ENCODE assay signal across 8 mouse cellular contexts in genomic region chr1:183296877-183297383, GRCm38 (mm10). TPM values are rescaled to one million over a fixed set of nuclear protein-coding genes. Genes with fewer than 3 reads are reported as not detected.
DNase-seq lines count a peak whose midpoint lies in the region; ATAC-seq and TF ChIP-seq lines count a peak whose summit lies in the region.

Gene Brox, minus strand, starts transcription at chr1:183297269.

- H3K27ac ChIP-seq in forebrain, embryonic 16.5 days (ENCODE audit: low read length) = peak within 1 kb of the TSS; percentile 60
- H3K27ac ChIP-seq in layer of hippocampus, adult 2 months = peak within 1 kb of the TSS; percentile 89
- peak within 1 kb of the TSS; percentile 38; the same call in 1 of the 2 replicates for H3K27ac ChIP-seq in lung, embryonic 14.5 days (ENCODE audit: low read depth)
- H3K27ac ChIP-seq in olfactory bulb, adult 2 months (ENCODE audit: insufficient read depth, low read depth, low read length) = peak within 1 kb of the TSS; percentile 81
- H3K27ac ChIP-seq in thymus, adult 2 months (ENCODE audit: control insufficient read depth, insufficient read depth, low read length) = peak within 1 kb of the TSS; percentile 79

- peak within 1 kb of the TSS; percentile 52 for H3K4me2 ChIP-seq in forebrain, embryonic 16.5 days (ENCODE audit: low read length)
- peak within 1 kb of the TSS; percentile 59 for H3K4me2 ChIP-seq in lung, embryonic 14.5 days

- DNase-seq in G1E (ENCODE audit: low spot score) = peak; percentile 92
- DNase-seq in cerebellum, adult 18-20 months = peak; percentile 94 to 96
- DNase-seq in heart, postnatal 36 days = peak; percentile 97 to 99
- DNase-seq in layer of hippocampus, adult 2 months (ENCODE audit: low spot score in 2 of 2) = peak; percentile 92 to 93
- DNase-seq in lung, embryonic 14.5 days = peak; percentile 95
- peak; percentile 97 for DNase-seq in thymus, adult 2 months

- under 1% methylated on average over 39 of the region's 39 CpGs for WGBS in forebrain, embryonic 16.5 days
- under 1% methylated on average over 39 of the region's 39 CpGs for WGBS in lung, embryonic 14.5 days
- WGBS in olfactory bulb, adult 2 months = under 1% methylated on average over 39 of the region's 39 CpGs
- under 1% methylated on average over 39 of the region's 39 CpGs for WGBS in thymus, adult 2 months

- peaks cover 24% of the 10 kb centered on the region for H3K36me3 ChIP-seq in G1E (replicated peaks)
- H3K36me3 ChIP-seq in forebrain, embryonic 16.5 days (ENCODE audit: control insufficient read depth, insufficient read depth) = peaks cover 6% of the 10 kb centered on the region; the same call in 1 of the 2 replicates
- H3K36me3 ChIP-seq in lung, embryonic 14.5 days (ENCODE audit: insufficient read depth) = peaks cover 17% of the 10 kb centered on the region
- H3K36me3 ChIP-seq in thymus, adult 2 months (ENCODE audit: control insufficient read depth, insufficient read depth, low read length) = peaks cover 13% of the 10 kb centered on the region

- TF ChIP-seq POLR2A in olfactory bulb, adult 2 months (IDR thresholded peaks at IDR 0.05; ENCODE audit: insufficient read depth, low read depth, low read length) = peak; percentile 43; the same call in 1 of the 2 replicates
- TF ChIP-seq POLR2A in thymus, adult 2 months (IDR thresholded peaks at IDR 0.05; ENCODE audit: control insufficient read depth, extremely low read depth, insufficient read depth, low read length, poor library complexity) = peak; percentile 64

- H3K9ac ChIP-seq in forebrain, embryonic 16.5 days (replicated peaks; ENCODE audit: low read depth, low read length) = peak within 1 kb of the TSS; percentile 56
- H3K9ac ChIP-seq in lung, embryonic 14.5 days = peak within 1 kb of the TSS; percentile 46

- no peak for TF ChIP-seq CTCF in G1E (IDR thresholded peaks at IDR 0.05; ENCODE audit: low read depth, low read length)
- no peak for TF ChIP-seq CTCF in layer of hippocampus, adult 2 months (conservative IDR thresholded peaks at IDR 0.05)
- TF ChIP-seq CTCF in lung, embryonic 14.5 days (IDR thresholded peaks at IDR 0.05; ENCODE audit: low read depth) = no peak
- TF ChIP-seq CTCF in olfactory bulb, adult 2 months (IDR thresholded peaks at IDR 0.05; ENCODE audit: insufficient read depth, low read depth, low read length) = no peak
- no peak; the same call in 1 of the 2 replicates for TF ChIP-seq CTCF in thymus, adult 2 months (IDR thresholded peaks at IDR 0.05; ENCODE audit: borderline replicate concordance, control insufficient read depth, extremely low read depth, insufficient read depth, low read length, poor library complexity)

- intact Hi-C loops in heart, postnatal 36 days (cut with DNase I) = no loop called here

- H3K4me1 ChIP-seq in G1E (ENCODE audit: insufficient read depth, low read depth, low read length) = peaks cover 8% of the 10 kb centered on the region; the same call in 1 of the 2 replicates
- no peaks in the 10 kb centered on the region for H3K4me1 ChIP-seq in forebrain, embryonic 16.5 days (replicated peaks; ENCODE audit: control insufficient read depth, insufficient read depth, low read length)
- H3K4me1 ChIP-seq in lung, embryonic 14.5 days (ENCODE audit: insufficient read depth) = no peaks in the 10 kb centered on the region
- H3K4me1 ChIP-seq in olfactory bulb, adult 2 months (ENCODE audit: control insufficient read depth, insufficient read depth, low read length) = peaks cover 4% of the 10 kb centered on the region; the same call in 1 of the 2 replicates
- H3K4me1 ChIP-seq in thymus, adult 2 months (replicated peaks; ENCODE audit: control insufficient read depth, insufficient read depth, low read length) = peaks cover 5% of the 10 kb centered on the region; the same call in 1 of the 2 replicates

- H3K27me3 ChIP-seq in G1E (ENCODE audit: insufficient read depth, low read length) = no peaks in the 10 kb centered on the region
- no peaks in the 10 kb centered on the region for H3K27me3 ChIP-seq in forebrain, embryonic 16.5 days (replicated peaks; ENCODE audit: control insufficient read depth, insufficient read depth, low read length)
- H3K27me3 ChIP-seq in lung, embryonic 14.5 days (ENCODE audit: insufficient read depth, low read length) = no peaks in the 10 kb centered on the region
- no peaks in the 10 kb centered on the region for H3K27me3 ChIP-seq in thymus, adult 2 months (ENCODE audit: control insufficient read depth, insufficient read depth, low read length)

- H3K9me3 ChIP-seq in G1E (replicated peaks) = no peaks in the 10 kb centered on the region
- H3K9me3 ChIP-seq in forebrain, embryonic 16.5 days (ENCODE audit: control insufficient read depth, low read length) = no peaks in the 10 kb centered on the region
- no peaks in the 10 kb centered on the region for H3K9me3 ChIP-seq in lung, embryonic 14.5 days (ENCODE audit: low read depth, low read length)

- ATAC-seq in G1E (ENCODE audit: extremely low read depth, insufficient number of reproducible peaks, low FRiP score, poor library complexity, severe bottlenecking) = peak; percentile 48
- peak; percentile 94 for ATAC-seq in forebrain, embryonic 16.5 days
- peak; percentile 93 for ATAC-seq in lung, embryonic 14.5 days (ENCODE audit: insufficient read depth)

- peak within 1 kb of the TSS; percentile 74 for H3K4me3 ChIP-seq in G1E (ENCODE audit: low read depth, low read length)
- peak within 1 kb of the TSS; percentile 51 for H3K4me3 ChIP-seq in forebrain, embryonic 16.5 days (replicated peaks; ENCODE audit: low read length)
- H3K4me3 ChIP-seq in layer of hippocampus, adult 2 months = peak within 1 kb of the TSS; percentile 61
- peak within 1 kb of the TSS; percentile 48 for H3K4me3 ChIP-seq in lung, embryonic 14.5 days (ENCODE audit: low read depth, low read length)
- H3K4me3 ChIP-seq in olfactory bulb, adult 2 months (ENCODE audit: insufficient read depth, low read depth, low read length) = peak within 1 kb of the TSS; percentile 61
- H3K4me3 ChIP-seq in thymus, adult 2 months (ENCODE audit: control insufficient read depth, insufficient read depth, low read length) = peak within 1 kb of the TSS; percentile 79

RNA-seq across cellular contexts. Expression of gene Brox, which starts in this region (rescaled TPM):
- total RNA-seq in G1E (2014; fragmentation: Nextera tagmentation) (57.6 and 81.9 TPM in 2 replicates), G1E (2017) (85.8 and 85.9 TPM in 2 replicates)
- 2.0 and 5.4 TPM in 2 replicates for polyA plus RNA-seq in G1E (2012)
- 120 and 132 TPM in 2 replicates for polyA plus RNA-seq in forebrain, embryonic 16.5 days (2015; fragmentation: Nextera tagmentation; extraction: Ambion mirVana)
- 10 to 100 TPM; 32.0 to 34.4 TPM for total RNA-seq in heart, postnatal 36 days (2021)
- total RNA-seq in layer of hippocampus, adult 2 months (2021) = 10 to 100 TPM; 48.6 to 61.8 TPM
- polyA plus RNA-seq in lung, embryonic 14.5 days (2014; fragmentation: Nextera tagmentation; extraction: Ambion mirVana) = 42.0 and 45.3 TPM in 2 replicates
- polyA plus RNA-seq in olfactory bulb, adult 2 months (2012; ENCODE audit: insufficient read depth, insufficient read length, low replicate concordance, missing spikeins) = not detected in 2 replicates
- polyA plus RNA-seq in thymus, adult 2 months (2012; rRNA removed) = 30.8 and 34.2 TPM in 2 replicates

Comparison
In these comparisons a context has a peak if more than half of its experiments do, and no peak if none do; other contexts are left out.
1. Peak in every context shown above with its lines: DNase-seq, ATAC-seq, H3K4me3 ChIP-seq and H3K27ac ChIP-seq.
2. H3K27ac ChIP-seq: peak in every context shown above with its lines; median percentile 89 in layer of hippocampus, adult 2 months; 81 in olfactory bulb, adult 2 months; 79 in thymus, adult 2 months; 60 in forebrain, embryonic 16.5 days; 38 in lung, embryonic 14.5 days.